Mouse (Mus musculus) midbrain, embryonic 14.5 days (tissue): ENCODE results near the gene Nav3. TPM values are rescaled to one million over a fixed set of nuclear protein-coding genes. Genes with fewer than 3 reads are reported as not detected.
A peak's percentile ranks its signal among the peaks of the same experiment; 100 is the strongest.

Source experiments
- ATAC-seq: fragments of 200-750 bp; cut with Nextera tagmentation; 2 replicates; pipeline ENCODE4 v1.8.0; 2017; ENCODE audit warnings: moderate number of reproducible peaks, moderate library complexity; ENCODE audit not compliant: low FRiP score, low TSS enrichment
- DNase-seq: peaks from one replicate; pipeline ENCODE4 v3.0.0-alpha.2; 2015
- H3K27ac ChIP-seq: fragments of 300-500 bp; sonication (generic); replicated peaks from 2 replicates; pipeline ENCODE4 v1.5.1; 2014; ENCODE audit warnings: mild to moderate bottlenecking, low read depth, low read length, moderate library complexity
- H3K27me3 ChIP-seq: fragments of 300-500 bp; sonication (generic); 2 replicates; pipeline ENCODE4 v1.6.1; 2014; ENCODE audit warnings: low read length, control low read depth, mixed read lengths; ENCODE audit not compliant: control insufficient read depth, insufficient read depth
- H3K36me3 ChIP-seq: fragments of 300-500 bp; sonication (generic); 2 replicates; pipeline ENCODE4 v1.6.1; 2014; ENCODE audit warnings: low read length, control low read depth; ENCODE audit not compliant: control insufficient read depth, insufficient read depth
- H3K4me1 ChIP-seq: fragments of 300-500 bp; sonication (generic); 2 replicates; pipeline ENCODE4 v1.6.1; 2014; ENCODE audit warnings: mild to moderate bottlenecking, antibody characterized with exemption, low read length, control low read depth; ENCODE audit not compliant: control insufficient read depth, insufficient read depth
- H3K4me2 ChIP-seq: fragments of 300-500 bp; sonication (generic); 2 replicates; pipeline ENCODE4 v1.6.1; 2014; ENCODE audit warnings: mild to moderate bottlenecking, low read length, moderate library complexity
- H3K4me3 ChIP-seq: fragments of 300-500 bp; sonication (generic); replicated peaks from 2 replicates; pipeline ENCODE4 v1.5.1; 2014; ENCODE audit warnings: low read depth, low read length
- H3K9ac ChIP-seq: fragments of 300-500 bp; sonication (generic); replicated peaks from 2 replicates; pipeline ENCODE4 v1.6.1; 2014; ENCODE audit warnings: mild to moderate bottlenecking, low read length, moderate library complexity
- H3K9me3 ChIP-seq: fragments of 300-500 bp; sonication (generic); 2 replicates; pipeline ENCODE4 v1.6.1; 2016; ENCODE audit warnings: low read length, control low read depth, mixed read lengths; ENCODE audit not compliant: control insufficient read depth
- WGBS: fragments of 180-500 bp; shearing (Covaris S2); extraction: QIAGEN DNeasy Blood & Tissue Kit; methylation state at CpG from one replicate; pipeline ENCODE4 v1.1.7; 2014; 5-methylcytosine and 5-hydroxymethylcytosine counted together
- polyA plus RNA-seq: library from polyadenylated mRNA; unstranded; fragments of >200 nt; fragmentation: Nextera tagmentation; extraction: Ambion mirVana; gene quantifications from 2 replicates; pipeline ENCODE4 v1.2.1, GENCODE M21; 2014

The Nav3 gene
- polyA plus RNA-seq, 1 experiment from 2014 or later = 26.9 TPM

DNA sequence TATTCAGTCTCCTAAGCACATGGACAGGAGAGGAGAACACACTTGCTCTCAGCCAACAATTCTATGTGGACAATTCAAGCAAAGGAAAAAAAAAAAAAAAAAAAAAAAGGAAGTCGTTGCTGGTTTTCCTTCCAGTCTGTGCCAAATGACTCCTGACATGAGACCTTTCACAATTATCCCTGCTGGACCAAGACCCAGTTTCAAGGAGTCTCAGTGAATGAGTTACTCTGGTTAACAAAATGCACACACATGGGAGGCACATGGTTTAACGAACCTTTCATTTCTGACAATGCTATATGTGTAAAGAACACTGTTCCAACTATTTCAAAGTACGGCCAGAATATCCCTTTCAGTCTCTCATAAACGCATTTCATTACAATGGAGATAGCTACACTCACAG lies 552.8 kb downstream of the Nav3 start:
- no peaks in the 10 kb centered on the region for H3K36me3 ChIP-seq
- DNase-seq = no peak
- H3K4me3 ChIP-seq = no peak overlapping the region
- no peaks in the 10 kb centered on the region for H3K27me3 ChIP-seq
- H3K9me3 ChIP-seq = no peaks in the 10 kb centered on the region
- H3K4me2 ChIP-seq = no peak overlapping the region
- H3K4me1 ChIP-seq = no peaks in the 10 kb centered on the region
- H3K9ac ChIP-seq = no peak overlapping the region
- 89% methylated on average over 4 of the region's 4 CpGs for WGBS
- no peak overlapping the region for H3K27ac ChIP-seq
- ATAC-seq = no peak

DNA sequence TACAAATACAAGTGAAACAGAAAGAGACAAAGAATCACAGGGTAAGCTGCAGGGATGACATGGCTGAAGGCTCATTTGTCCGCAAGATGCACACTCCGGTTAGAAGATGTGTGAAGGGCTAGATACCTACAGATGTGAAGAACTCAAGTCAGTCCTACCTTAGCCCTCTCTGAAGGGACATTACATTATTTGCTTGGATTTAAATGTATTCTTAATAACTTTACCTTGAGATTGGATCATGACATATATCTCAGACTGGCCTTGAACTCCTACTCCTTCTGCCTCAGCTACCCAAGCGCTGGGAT lies 566.9 kb downstream of the Nav3 start:
- Histone ChIP-seq H3K4me1 (no peaks in the 10 kb centered on the region), H3K27ac (no peak overlapping the region), H3K36me3 (no peaks in the 10 kb centered on the region), H3K4me3 (no peak overlapping the region), H3K4me2 (no peak overlapping the region), H3K27me3 (no peaks in the 10 kb centered on the region), H3K9me3 (no peaks in the 10 kb centered on the region), H3K9ac (no peak overlapping the region)
- no peak for ATAC-seq
- no peak for DNase-seq
- 54% methylated on average over 3 of the region's 3 CpGs for WGBS

DNA sequence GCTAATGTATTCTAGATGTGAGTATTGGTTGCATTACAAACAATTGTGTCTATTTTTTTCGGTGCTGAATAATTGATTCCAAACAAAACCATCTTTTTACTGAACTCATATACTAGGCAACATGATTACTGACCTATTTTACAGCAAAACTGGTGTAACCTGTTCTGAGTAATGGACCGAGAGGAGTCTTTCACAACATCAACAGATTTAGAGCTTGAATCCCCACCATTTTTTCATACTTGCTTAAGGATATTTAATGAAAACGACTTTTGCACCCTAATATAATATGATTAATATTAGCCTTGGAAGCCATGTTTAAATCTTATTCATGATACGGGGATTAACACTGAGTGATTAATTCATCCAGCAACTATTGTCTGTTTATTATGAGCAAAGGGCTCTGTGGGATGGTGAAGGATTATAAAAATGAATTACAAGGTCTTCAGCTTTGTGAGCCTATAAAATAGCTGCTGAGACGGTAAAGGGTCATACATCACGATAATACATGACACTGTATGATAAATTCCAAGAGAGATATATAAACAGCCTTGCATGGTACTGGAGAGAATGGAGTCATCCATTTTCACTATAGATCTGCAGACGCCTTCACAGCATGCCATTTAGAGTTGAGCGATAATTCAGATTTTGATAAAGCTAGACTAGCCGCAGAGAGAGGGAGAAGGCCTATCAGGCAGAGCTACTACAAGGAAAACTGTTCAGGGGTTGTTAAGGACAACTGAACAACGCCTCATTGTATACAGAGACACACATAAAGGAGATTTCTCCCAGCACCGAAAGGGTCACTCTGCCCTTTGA lies 567.4 kb downstream of the Nav3 start:
- no peaks in the 10 kb centered on the region for H3K27me3 ChIP-seq
- WGBS = 63% methylated on average over 11 of the region's 11 CpGs
- ATAC-seq (no peak), DNase-seq (no peak)
- H3K27ac ChIP-seq = no peak overlapping the region
- H3K4me1 ChIP-seq = no peaks in the 10 kb centered on the region
- H3K9ac ChIP-seq = no peak overlapping the region
- no peaks in the 10 kb centered on the region for H3K36me3 ChIP-seq
- H3K4me3 ChIP-seq = no peak overlapping the region
- no peaks in the 10 kb centered on the region for H3K9me3 ChIP-seq
- H3K4me2 ChIP-seq = no peak overlapping the region

DNA sequence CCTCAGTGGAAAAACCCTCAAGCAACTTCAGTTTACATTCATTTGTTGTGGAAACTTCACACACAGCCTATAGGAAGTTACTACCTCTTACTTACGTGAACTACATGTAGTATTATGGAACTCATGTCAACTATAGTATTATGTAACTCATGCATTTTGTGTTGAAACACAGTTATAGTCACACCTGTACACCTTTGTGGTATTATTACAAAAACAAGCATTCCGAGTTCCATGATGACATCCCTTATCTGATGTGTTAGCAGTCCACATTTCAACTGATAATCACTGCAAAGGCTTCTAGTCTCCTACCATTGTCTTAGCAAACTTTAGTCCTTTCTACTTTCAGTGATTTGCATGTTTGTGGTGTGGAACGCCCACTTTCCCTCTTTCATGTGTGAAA lies 568.8 kb downstream of the Nav3 start:
- no peak overlapping the region for H3K27ac ChIP-seq
- ATAC-seq (no peak), DNase-seq (no peak)
- H3K9me3 ChIP-seq = no peaks in the 10 kb centered on the region
- H3K4me1 ChIP-seq = no peaks in the 10 kb centered on the region
- H3K4me3 ChIP-seq = no peak overlapping the region
- 87% methylated on average over 3 of the region's 3 CpGs for WGBS
- no peaks in the 10 kb centered on the region for H3K36me3 ChIP-seq
- no peaks in the 10 kb centered on the region for H3K27me3 ChIP-seq
- H3K4me2 ChIP-seq = no peak overlapping the region
- H3K9ac ChIP-seq = no peak overlapping the region

DNA sequence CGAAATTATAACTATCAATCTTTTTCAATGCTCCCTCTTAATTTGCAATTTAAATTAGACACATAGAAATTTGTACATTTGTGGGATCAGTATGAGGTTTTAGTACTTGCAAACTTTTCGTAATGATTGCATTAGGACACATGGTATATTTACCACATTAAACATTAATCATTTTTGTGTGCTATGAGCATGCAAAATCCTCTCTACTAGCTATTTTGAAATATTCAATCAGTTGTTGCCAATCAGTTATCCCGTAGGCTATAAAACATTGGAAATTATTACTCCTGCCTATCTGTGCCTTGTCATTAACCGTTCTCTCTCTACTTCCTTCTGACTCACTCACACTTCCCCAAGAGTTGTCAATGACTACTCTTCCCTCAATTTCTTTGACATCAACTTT lies 579.9 kb downstream of the Nav3 start:
- ATAC-seq (no peak), DNase-seq (no peak)
- Histone ChIP-seq H3K36me3 (no peaks in the 10 kb centered on the region), H3K4me1 (0 out of 2 replicates have a peak, but pooled peaks cover 4% of the 10 kb centered on the region), H3K9me3 (no peaks in the 10 kb centered on the region), H3K4me2 (no peak overlapping the region), H3K27ac (no peak overlapping the region), H3K27me3 (no peaks in the 10 kb centered on the region), H3K9ac (no peak overlapping the region), H3K4me3 (no peak overlapping the region)
- WGBS = 90% methylated on average over 4 of the region's 4 CpGs

DNA sequence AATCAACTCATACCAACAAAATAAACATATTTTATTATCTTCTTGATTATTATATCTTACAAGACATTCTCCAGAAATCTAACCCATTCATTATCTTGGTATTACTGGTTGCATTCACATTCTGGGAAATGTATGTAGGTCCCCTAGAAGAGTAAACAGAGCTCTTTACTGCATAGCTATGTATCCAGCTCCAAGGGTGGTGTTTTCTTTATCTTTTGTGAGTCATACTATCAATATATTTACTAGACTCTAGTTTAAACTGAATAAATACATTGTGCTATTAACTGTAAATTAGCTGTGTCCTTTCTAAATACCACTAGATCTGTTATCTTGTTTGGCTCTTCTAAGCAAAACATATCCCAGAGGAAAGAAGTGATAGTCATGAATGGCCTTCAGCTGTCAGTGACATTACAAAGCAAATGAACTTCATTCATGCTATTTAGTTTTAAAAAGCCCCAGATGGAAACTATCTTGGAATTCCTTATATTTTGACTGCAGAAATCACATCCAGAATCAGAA lies 580.6 kb downstream of the Nav3 start:
- Histone ChIP-seq H3K4me2 (no peak overlapping the region), H3K4me3 (no peak overlapping the region), H3K4me1 (0 out of 2 replicates have a peak, but pooled peaks cover 4% of the 10 kb centered on the region), H3K36me3 (no peaks in the 10 kb centered on the region), H3K27me3 (no peaks in the 10 kb centered on the region), H3K9ac (no peak overlapping the region), H3K9me3 (no peaks in the 10 kb centered on the region), H3K27ac (no peak overlapping the region)
- ATAC-seq (no peak), DNase-seq (no peak)

DNA sequence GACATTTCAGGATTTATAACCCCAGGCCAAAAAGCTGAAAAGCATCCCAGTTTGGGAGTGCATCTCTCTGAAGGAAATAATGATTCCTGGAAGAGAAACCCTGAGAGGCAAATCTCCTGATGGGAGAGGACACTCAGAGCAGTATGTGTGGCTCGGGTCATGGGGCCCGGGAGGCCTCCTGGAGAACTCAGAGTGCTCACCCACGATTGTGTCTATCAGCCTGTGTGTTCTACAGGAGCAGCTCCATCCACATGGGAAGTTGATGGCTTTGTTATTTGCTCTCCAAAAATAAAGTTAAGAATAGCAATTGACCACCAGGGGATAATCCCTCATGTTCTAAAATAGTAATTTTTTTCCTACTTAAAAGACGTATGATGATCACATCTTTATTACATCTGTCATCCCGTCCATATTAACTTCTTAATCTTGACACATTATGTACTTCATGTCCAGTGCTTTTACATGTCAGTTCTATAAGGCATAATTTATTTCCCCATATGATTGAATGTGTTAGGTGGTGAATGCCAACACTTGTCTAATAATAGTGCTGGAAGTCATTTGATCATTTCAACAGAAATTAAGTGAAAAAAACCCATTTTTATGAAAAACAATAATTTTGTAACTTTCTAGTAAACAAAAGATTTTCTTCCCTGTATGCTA lies 581.2 kb downstream of the Nav3 start:
- no peak overlapping the region for H3K4me2 ChIP-seq
- H3K27me3 ChIP-seq = no peaks in the 10 kb centered on the region
- DNase-seq (peak; percentile 38), ATAC-seq (no peak)
- 54% methylated on average over 5 of the region's 5 CpGs for WGBS
- 0 out of 2 replicates have a peak, but pooled peaks cover 4% of the 10 kb centered on the region for H3K4me1 ChIP-seq
- H3K27ac ChIP-seq = no peak overlapping the region
- no peak overlapping the region for H3K4me3 ChIP-seq
- H3K9ac ChIP-seq = no peak overlapping the region
- H3K9me3 ChIP-seq = no peaks in the 10 kb centered on the region
- H3K36me3 ChIP-seq = no peaks in the 10 kb centered on the region

DNA sequence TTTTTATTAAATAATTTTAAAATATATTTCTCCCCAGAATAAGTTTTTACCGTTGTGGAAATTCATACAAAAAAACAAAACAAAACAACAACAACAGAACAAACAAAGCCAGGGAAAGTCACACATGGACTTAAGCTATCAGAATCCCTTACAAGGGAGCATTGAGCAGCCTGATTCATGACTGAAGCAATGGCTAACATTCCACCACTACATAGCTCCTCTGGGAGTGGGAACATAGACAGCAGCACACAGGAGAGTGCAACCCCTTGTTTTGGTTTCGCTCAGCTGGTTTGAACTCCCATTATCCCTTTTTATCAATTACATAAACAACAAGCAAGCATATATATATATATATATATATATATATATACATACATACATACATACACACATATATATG lies 589.9 kb downstream of the Nav3 start:
- WGBS = 90% methylated on average over 2 of the region's 2 CpGs
- H3K36me3 ChIP-seq = no peaks in the 10 kb centered on the region

DNA sequence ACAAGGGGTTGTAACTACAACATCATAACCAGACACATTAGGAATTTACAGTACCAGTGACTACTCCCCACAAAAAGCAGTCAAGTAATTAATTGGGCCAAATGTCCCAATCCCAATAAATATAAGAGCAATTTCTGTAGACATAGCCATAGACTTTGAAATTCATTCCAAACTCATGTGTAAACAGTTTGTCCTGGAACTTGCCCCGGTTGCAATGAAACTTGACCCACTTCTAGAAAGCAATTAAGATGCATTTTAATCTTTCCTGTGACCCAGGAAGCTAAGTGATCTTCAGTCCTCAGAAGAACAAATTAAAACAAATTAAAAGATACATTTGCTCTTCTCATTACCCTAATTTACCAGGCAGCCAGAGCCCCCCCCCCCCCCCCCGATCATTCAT lies 590.6 kb downstream of the Nav3 start:
- DNase-seq (no peak), ATAC-seq (no peak)
- H3K4me1 ChIP-seq = no peaks in the 10 kb centered on the region
- WGBS = 65% methylated on average over 2 of the region's 2 CpGs
- no peak overlapping the region for H3K4me2 ChIP-seq
- no peak overlapping the region for H3K9ac ChIP-seq
- no peaks in the 10 kb centered on the region for H3K27me3 ChIP-seq
- H3K27ac ChIP-seq = no peak overlapping the region
- no peaks in the 10 kb centered on the region for H3K36me3 ChIP-seq
- no peak overlapping the region for H3K4me3 ChIP-seq
- no peaks in the 10 kb centered on the region for H3K9me3 ChIP-seq

More for the DNA sequence above, 589.9 kb downstream of the Nav3 start:
- Histone ChIP-seq H3K9me3 (no peaks in the 10 kb centered on the region), H3K4me1 (no peaks in the 10 kb centered on the region), H3K9ac (no peak overlapping the region), H3K27me3 (no peaks in the 10 kb centered on the region), H3K4me2 (no peak overlapping the region), H3K27ac (no peak overlapping the region), H3K4me3 (no peak overlapping the region)
- DNase-seq (no peak), ATAC-seq (no peak)
